Comparison of ENCODE assay signal across 16 mouse cellular contexts in the genomic region with DNA sequence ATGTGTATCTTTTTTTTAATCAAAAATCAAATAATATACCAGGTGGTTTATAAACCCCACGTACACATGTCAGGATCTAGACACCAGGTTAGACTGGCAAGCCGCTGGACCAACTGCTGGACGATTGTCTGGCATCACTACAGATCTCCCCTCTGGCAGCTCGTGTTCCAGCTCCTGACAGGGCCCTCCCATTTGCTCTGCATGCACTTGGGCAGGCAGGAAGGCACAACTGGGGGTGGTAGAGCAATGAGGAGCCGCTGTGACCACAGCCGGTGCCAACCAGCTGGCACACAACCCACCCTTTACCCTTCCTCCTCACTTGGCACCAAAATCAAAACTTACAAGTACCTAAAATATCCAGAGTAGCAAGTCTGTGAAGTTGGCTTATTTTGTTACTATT.
DNase-seq lines count a peak whose midpoint lies in the region; ATAC-seq lines count a peak whose summit lies in the region.
"Had no signal": no experiment of that assay in that cellular context is flagged by ENCODE, and none has a peak within 500 bp of the region (broad histone marks: within the 10 kb centered on the region; RNA-seq: fewer than 3 reads in every experiment).

No protein-coding gene starts in this region.

- no peaks in the 10 kb centered on the region for H3K36me3 ChIP-seq in heart, embryonic 12.5 days
- H3K36me3 ChIP-seq: embryonic facial prominence, embryonic 15.5 days; hindbrain, embryonic 15.5 days; limb, embryonic 13.5 days; liver, embryonic 15.5 days; midbrain, embryonic 15.5 days; neural tube, embryonic 12.5 days had no signal

- no peaks in the 10 kb centered on the region for H3K27me3 ChIP-seq in heart, embryonic 12.5 days (replicated peaks)
- H3K27me3 ChIP-seq: embryonic facial prominence, embryonic 15.5 days; hindbrain, embryonic 15.5 days; limb, embryonic 13.5 days; liver, embryonic 15.5 days; midbrain, embryonic 15.5 days; neural tube, embryonic 12.5 days had no signal

- no peak overlapping the region for H3K4me2 ChIP-seq in heart, embryonic 12.5 days
- H3K4me2 ChIP-seq: embryonic facial prominence, embryonic 15.5 days; hindbrain, embryonic 15.5 days; limb, embryonic 13.5 days; liver, embryonic 15.5 days; midbrain, embryonic 15.5 days; neural tube, embryonic 12.5 days had no signal

- H3K4me3 ChIP-seq in heart, embryonic 12.5 days: no peak overlapping the region
- H3K4me3 ChIP-seq: embryonic facial prominence, embryonic 15.5 days; hindbrain, embryonic 15.5 days; limb, embryonic 13.5 days; liver, embryonic 15.5 days; midbrain, embryonic 15.5 days; neural tube, embryonic 12.5 days had no signal

- DNase-seq in heart, adult 11 months: peak; percentile 89
- peak; percentile 5 to 15 for DNase-seq in thymus, adult 18-20 months
- no peak for DNase-seq in thymus, postnatal 0 days (ENCODE audit: low spot score)
- DNase-seq in thymus, postnatal 36 days: peak; percentile 22 to 41
- no peak for DNase-seq in spleen, adult 18-20 months
- no peak for DNase-seq in embryo, embryonic 9.5 days (ENCODE audit: extremely low spot score)
- DNase-seq: kidney, adult 9 months; lung, postnatal 10 days had no signal

- 0 out of 2 replicates have a peak, but pooled peaks cover 7% of the 10 kb centered on the region for H3K4me1 ChIP-seq in heart, embryonic 12.5 days (replicated peaks)
- H3K4me1 ChIP-seq: embryonic facial prominence, embryonic 15.5 days; hindbrain, embryonic 15.5 days; midbrain, embryonic 15.5 days; neural tube, embryonic 12.5 days had no signal

- no peak for ATAC-seq in heart, embryonic 12.5 days (ENCODE audit: insufficient number of reproducible peaks, low FRiP score)
- ATAC-seq in inflammation-experienced regulatory T-cells, adult 6 months: peak; percentile 26
- ATAC-seq: midbrain, embryonic 15.5 days had no signal

- WGBS in heart, embryonic 12.5 days: 82% methylated on average over 6 of the region's 6 CpGs

- H3K9ac ChIP-seq in heart, embryonic 12.5 days: no peak overlapping the region
- H3K9ac ChIP-seq: embryonic facial prominence, embryonic 15.5 days; hindbrain, embryonic 15.5 days; limb, embryonic 13.5 days; liver, embryonic 15.5 days; midbrain, embryonic 15.5 days; neural tube, embryonic 12.5 days had no signal

- H3K27ac ChIP-seq in heart, embryonic 12.5 days (ENCODE audit: poor library complexity, severe bottlenecking): no peak overlapping the region
- H3K27ac ChIP-seq: embryonic facial prominence, embryonic 15.5 days; hindbrain, embryonic 15.5 days; limb, embryonic 13.5 days; liver, embryonic 15.5 days; midbrain, embryonic 15.5 days; neural tube, embryonic 12.5 days had no signal

- H3K9me3 ChIP-seq in heart, embryonic 12.5 days (replicated peaks): no peaks in the 10 kb centered on the region
- H3K9me3 ChIP-seq: embryonic facial prominence, embryonic 15.5 days; hindbrain, embryonic 15.5 days; limb, embryonic 13.5 days; liver, embryonic 15.5 days; midbrain, embryonic 15.5 days; neural tube, embryonic 12.5 days had no signal

Comparison
In these comparisons a context has a peak if more than half of its experiments do, and no peak if none do; other contexts are left out.
1. DNase-seq: peak in heart, adult 11 months (single experiment), thymus, adult 18-20 months (2 of 2) and thymus, postnatal 36 days (2 of 2); none in thymus, postnatal 0 days (single experiment), spleen, adult 18-20 months (0 of 2) and embryo, embryonic 9.5 days (single experiment).